Mouse (Mus musculus): ENCODE data around the gene Osm. TPM values are rescaled to one million over a fixed set of nuclear protein-coding genes. Genes with fewer than 3 reads are reported as not detected.

The Osm gene
- 30.1 TPM for polyA plus RNA-seq (2017; shearing (Covaris generic))

DNA sequence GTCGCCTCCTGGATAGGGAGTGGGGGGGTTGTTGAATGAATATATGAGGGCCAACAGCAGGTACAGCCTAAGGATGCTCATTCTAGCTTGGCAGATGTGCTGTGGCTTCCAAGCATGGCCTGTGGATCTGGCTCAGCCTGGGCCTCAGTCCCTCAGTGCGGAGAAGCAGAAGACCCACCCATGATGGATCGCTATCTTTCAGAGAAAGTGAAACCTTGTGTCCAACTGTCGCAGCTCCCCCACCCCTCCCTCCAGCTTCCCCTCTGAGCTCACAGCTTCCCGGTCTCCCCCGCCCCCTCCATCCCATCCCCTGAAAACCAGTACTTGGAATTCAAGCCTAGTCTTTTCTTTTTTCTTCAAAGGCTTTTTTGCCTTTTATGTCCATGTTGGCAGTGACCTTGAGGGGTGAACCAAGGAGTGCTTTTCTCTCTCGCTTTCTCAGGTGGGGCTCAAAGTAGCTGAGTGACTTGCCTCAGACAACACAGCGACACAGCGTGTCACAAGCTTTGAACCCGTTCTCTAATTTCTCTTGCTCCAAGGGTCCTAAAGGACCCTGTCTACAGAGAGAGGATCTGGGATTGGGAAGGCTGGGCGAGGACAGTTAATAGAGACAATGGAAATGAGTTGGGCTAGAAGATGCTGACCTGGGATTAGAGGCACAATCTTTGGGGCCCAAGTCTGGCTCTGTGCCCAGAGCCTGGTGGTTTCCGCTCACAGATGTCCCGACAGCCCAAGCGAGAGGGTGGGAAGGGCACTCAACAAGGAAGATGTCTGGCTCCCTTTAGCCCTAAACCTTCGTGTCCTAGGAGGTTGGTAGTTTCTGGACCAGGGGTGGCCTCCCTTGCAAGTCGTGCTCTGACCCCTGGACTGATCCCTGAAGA, at the start of gene Osm:
TSS of gene Osm (plus strand) at position 756 of the 881 bp plus-strand sequence.

DNA sequence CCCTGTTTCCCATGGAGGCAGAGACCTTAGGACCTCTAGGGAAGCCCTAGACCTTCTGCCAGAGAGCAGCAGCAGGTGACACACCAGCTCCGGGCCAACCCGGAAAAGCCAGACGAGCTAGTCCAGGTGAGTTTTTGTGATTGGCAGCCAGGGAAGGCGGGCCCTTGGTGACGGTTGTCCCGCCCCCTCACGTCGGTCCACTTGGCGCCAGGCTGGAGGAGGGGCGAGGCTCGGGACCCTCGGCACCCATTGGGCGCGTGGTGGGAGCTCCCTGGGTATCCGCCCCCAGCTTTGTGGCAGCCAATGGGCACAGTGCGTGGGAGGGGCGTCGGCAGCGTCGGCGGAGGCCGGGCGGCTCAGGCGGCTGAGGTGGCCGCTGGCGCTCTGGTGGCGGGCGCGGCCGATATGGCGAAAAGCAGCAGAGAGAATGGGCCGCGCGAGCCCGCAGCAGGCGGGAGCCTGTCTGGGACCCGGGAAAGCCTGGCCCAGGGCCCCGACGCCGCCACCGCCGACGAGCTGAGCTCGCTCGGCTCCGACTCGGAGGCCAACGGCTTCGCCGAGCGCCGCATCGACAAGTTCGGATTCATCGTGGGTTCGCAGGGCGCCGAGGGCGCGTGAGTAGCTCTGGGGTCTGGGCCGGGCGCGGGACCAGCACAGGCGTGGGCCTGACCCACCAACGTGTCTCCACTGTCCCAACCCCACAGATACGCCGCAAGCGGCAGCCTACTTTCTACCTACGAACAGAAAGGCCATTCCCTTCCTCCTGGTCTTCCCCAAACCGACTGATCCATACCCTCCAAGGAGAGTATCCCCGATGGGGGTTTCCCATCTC, 49.5 kb upstream of the Osm start, which contains the start of gene Tbc1d10a:
TSS of gene Tbc1d10a (plus strand) at position 304 of the 832 bp plus-strand sequence.

DNA sequence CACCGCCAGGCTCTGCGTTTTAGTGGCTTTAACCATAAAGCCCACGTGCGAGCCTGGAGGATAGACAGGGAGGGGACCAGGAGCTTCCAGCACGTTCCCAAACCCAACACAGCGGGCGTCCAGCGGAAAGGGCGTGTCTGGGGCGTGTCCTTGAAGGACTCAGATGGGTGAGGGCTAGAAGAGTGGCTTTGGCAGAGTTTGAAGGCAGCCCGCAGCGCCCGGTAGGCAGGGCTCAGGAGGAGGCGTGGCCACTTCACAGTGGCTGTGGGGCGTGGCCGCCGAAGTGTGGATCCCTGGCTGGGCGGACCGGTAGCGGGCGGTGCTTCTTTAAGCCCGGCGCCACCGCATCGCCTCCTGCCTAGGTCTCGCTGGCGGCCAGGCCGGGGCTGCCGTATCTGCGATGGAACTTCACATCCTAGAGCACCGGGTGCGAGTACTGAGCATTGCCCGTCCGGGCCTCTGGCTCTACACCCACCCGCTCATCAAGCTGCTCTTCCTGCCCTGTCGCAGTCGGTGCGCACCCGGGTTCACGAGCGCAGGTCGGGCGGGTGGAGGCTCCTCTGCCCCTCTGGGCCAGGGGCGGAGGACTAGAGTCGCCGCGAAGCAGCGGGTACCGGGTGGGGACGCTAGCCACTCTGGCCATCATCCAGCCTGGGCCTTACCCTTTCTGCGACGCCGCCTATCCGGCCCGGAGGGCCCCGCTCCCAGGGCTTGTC, 18.1 kb upstream of the Osm start, which contains the start of gene Castor1:
TSS of gene Castor1 (plus strand) at position 312 of the 716 bp plus-strand sequence.

DNA sequence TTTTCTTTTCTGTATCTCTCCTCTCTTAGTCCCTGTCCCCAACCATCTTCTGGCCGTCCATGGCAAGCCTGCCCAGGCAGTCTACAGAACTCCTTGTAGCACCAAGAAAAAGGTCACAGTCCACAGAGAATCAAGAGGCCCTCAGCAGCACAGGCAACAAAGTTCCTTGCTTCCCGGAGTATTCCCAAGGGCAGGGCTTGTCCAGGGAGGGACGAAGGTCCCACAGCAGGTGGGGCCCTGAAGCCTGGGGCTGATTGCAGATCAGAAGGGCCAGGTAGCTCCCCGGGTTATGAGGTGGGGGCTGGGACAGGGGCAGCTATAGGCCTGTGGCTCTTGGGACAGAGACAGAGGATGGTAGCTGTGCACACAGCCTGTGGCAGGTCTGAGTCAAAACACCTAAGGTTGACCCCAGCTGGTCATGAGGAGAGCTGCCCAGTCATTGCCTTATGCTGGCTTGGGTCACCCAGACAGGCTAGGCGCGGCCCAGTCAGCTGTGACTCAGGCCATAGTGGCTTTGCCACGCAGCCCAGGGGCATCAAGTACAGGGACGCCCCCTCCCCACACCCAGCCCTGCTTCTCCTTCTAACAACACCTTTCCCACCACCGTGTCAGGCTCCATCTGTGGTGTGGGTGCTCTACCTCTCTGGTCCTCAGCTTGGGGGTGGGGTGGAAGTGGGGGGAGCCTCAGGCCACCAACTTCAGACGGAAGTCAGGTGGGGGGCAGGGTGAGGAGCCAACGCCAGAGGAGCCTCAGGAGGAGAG, 20.8 kb downstream of the Osm start, which contains the start of gene Lif:
TSS of gene Lif (plus strand) at position 712 of the 762 bp plus-strand sequence.

Other genes starting within 250 kb of the Osm start
- gene Sec14l4, start 205.0 kb upstream of the Osm start, polyA plus RNA-seq (2017; shearing (Covaris generic)) = not detected
- gene Sec14l3, start 171.6 kb upstream of the Osm start, polyA plus RNA-seq (2017; shearing (Covaris generic)) = not detected
- gene Mtfp1, start 141.0 kb upstream of the Osm start, polyA plus RNA-seq (2017; shearing (Covaris generic)) = 3.2 TPM
- 1.5 TPM for gene Sec14l2, start 113.0 kb upstream of the Osm start, polyA plus RNA-seq (2017; shearing (Covaris generic))
- gene Rnf215, start 101.2 kb upstream of the Osm start, polyA plus RNA-seq (2017; shearing (Covaris generic)) = 17.0 TPM
- 7.1 TPM for gene Ccdc157, start 76.1 kb upstream of the Osm start, polyA plus RNA-seq (2017; shearing (Covaris generic))
- gene Sf3a1, start 76.1 kb upstream of the Osm start, polyA plus RNA-seq (2017; shearing (Covaris generic)) = 102 TPM
- 40.4 TPM for gene Tbc1d10a, start 49.6 kb upstream of the Osm start, polyA plus RNA-seq (2017; shearing (Covaris generic))
- 45.9 TPM for gene Castor1, start 18.2 kb upstream of the Osm start, polyA plus RNA-seq (2017; shearing (Covaris generic))
- gene Lif, start 21.1 kb downstream of the Osm start, polyA plus RNA-seq (2017; shearing (Covaris generic)) = 4.2 TPM
- gene Hormad2, start 204.7 kb downstream of the Osm start, polyA plus RNA-seq (2017; shearing (Covaris generic)) = 0.99 TPM